Mouse (Mus musculus) C2C12 (cell line): ENCODE data around the gene Ccdc190. TPM values are rescaled to one million over a fixed set of nuclear protein-coding genes. Genes with fewer than 3 reads are reported as not detected.

Experiments used
- H3K27me3 ChIP-seq: one replicate; pipeline ENCODE4 v1.6.1; 2011; ENCODE audit not compliant: control insufficient read depth, insufficient read depth, insufficient read length
- H3K36me3 ChIP-seq: one replicate; pipeline ENCODE4 v1.6.1; 2011; ENCODE audit not compliant: control insufficient read depth, insufficient read depth
- H3K4me3 ChIP-seq: one replicate; pipeline ENCODE4 v1.5.1; 2011; ENCODE audit warnings: mild to moderate bottlenecking, control low read depth; ENCODE audit not compliant: poor library complexity, insufficient read depth, severe bottlenecking
- H3K79me2 ChIP-seq: one replicate; pipeline ENCODE4 v1.6.1; 2011; ENCODE audit not compliant: control insufficient read depth, insufficient read depth
- H3K79me3 ChIP-seq: one replicate; pipeline ENCODE4 v1.6.1; 2011; ENCODE audit warnings: low read depth, control low read depth
- H3ac ChIP-seq: one replicate; pipeline ENCODE3; 2011; ENCODE audit warnings: low read depth; ENCODE audit not compliant: control insufficient read depth, insufficient read length
- CEBPB ChIP-seq: IDR thresholded peaks from one replicate; pipeline ENCODE4 v1.6.1; 2011; ENCODE audit warnings: low read depth, mild to moderate bottlenecking, control low read depth, moderate library complexity
- CTCF ChIP-seq: IDR thresholded peaks from one replicate; pipeline ENCODE4 v1.5.1; 2011; ENCODE audit not compliant: control insufficient read depth, insufficient read depth, insufficient read length
- FOSL1 ChIP-seq: IDR thresholded peaks from one replicate; pipeline ENCODE4 v1.8.0; 2011; ENCODE audit warnings: mild to moderate bottlenecking, low read length; ENCODE audit not compliant: poor library complexity, insufficient read depth, severe bottlenecking
- MAX ChIP-seq: IDR thresholded peaks from one replicate; pipeline ENCODE4 v1.6.1; 2011; ENCODE audit warnings: mild to moderate bottlenecking, control low read depth
- MYOD1 ChIP-seq: IDR thresholded peaks from one replicate; pipeline ENCODE4 v1.6.1; 2011; ENCODE audit warnings: low read depth; ENCODE audit not compliant: control insufficient read depth, insufficient read length
- MYOG ChIP-seq: IDR thresholded peaks from one replicate; pipeline ENCODE4 v1.6.1; 2011; ENCODE audit not compliant: control insufficient read depth, insufficient read length; ENCODE audit errors: extremely low read depth
- USF1 ChIP-seq: IDR thresholded peaks from one replicate; pipeline ENCODE4 v1.6.1; 2011; ENCODE audit warnings: low read depth, mild to moderate bottlenecking, control low read depth, moderate library complexity
- polyA plus RNA-seq: library from polyadenylated mRNA; unstranded; fragments of >200 nt; fragmentation: generic; extraction: Trizol; gene quantifications from one replicate; pipeline ENCODE4 v1.2.1, GENCODE M21; 2012; ENCODE audit warnings: missing spikeins

Gene Ccdc190
- polyA plus RNA-seq, 1 experiment = not detected

DNA sequence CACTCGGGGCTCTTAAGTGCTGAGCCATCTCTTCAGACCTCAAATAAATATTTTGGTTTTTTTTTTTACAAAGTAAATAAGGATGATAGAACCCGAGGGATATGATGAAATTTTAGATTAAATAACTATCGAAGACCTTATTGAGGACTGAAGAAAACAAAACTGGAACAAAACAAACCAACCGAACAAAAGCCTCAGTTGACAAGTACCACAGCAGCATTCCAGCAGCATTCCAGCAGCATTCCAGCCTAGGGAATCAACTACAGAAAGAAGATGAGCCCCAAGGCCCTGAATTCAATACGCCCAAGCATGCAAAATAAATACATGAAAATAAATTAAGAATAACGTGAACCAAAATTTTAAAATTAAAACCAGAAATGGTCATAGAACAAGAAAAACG, 21.5 kb downstream of the Ccdc190 start:
- TF ChIP-seq MYOG (no peak), CEBPB (no peak), MYOD1 (no peak), CTCF (no peak)
- Histone ChIP-seq H3K27me3 (no peaks in the 10 kb centered on the region), H3K4me3 (no peak overlapping the region), H3ac (no peak overlapping the region), H3K79me3 (no peaks in the 10 kb centered on the region), H3K36me3 (peaks cover 29% of the 10 kb centered on the region), H3K79me2 (no peaks in the 10 kb centered on the region)

DNA sequence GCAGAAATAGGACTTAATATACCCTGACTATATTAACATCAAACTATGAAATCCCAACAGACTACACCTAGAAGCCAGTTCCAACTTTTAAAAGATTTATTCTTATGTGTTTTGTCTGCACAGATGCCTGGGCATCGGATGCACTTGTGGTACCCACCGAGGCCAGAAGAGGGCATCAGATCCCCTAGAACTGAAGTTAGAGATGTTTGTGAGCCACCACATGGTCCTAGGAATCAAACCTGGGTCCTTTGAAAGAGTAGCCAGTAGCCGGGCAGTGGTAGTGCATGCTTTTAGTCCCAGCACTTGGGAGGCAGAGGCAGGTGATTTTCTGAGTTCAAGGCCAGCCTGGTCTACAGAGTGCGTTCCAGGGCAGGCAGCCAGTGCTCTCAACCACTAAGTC, 22.2 kb downstream of the Ccdc190 start:
- peaks cover 32% of the 10 kb centered on the region for H3K36me3 ChIP-seq
- no peak overlapping the region for H3ac ChIP-seq
- H3K79me2 ChIP-seq = no peaks in the 10 kb centered on the region
- H3K79me3 ChIP-seq = no peaks in the 10 kb centered on the region
- TF ChIP-seq CTCF (no peak), MAX (no peak), CEBPB (no peak), MYOG (no peak), FOSL1 (no peak), USF1 (no peak), MYOD1 (no peak)
- H3K4me3 ChIP-seq = no peak overlapping the region
- no peaks in the 10 kb centered on the region for H3K27me3 ChIP-seq

- Histone ChIP-seq H3K79me3 (no peaks in the 10 kb centered on the region), H3K36me3 (peaks cover 34% of the 10 kb centered on the region), H3K79me2 (no peaks in the 10 kb centered on the region), H3K4me3 (no peak overlapping the region), H3K27me3 (no peaks in the 10 kb centered on the region), H3ac (no peak overlapping the region)
- TF ChIP-seq FOSL1 (no peak), USF1 (no peak), MYOG (no peak), CEBPB (no peak), MAX (no peak), CTCF (no peak), MYOD1 (no peak)
These were observed 23.1 kb downstream of the Ccdc190 start for GRCm38 (mm10) chr1:169951561-169951960.

DNA sequence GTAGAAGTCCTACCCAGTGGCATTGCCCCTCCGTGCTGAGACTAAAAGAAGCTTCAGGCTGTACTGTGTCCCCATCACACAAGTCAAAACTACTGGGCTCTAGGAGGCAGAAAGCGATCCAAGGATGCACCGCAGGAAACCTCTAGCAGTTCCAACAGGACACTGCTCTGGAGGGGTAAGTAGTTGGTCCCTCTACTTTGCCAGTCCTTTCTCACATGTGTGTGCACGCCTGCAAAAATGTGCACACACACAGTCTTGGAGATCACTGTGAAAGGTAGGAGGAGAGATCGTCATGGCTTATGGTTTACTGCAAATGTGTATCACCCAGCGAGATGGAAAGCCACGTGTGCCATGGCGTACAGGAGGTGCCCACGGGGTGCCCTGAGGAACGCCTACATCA, 24.2 kb downstream of the Ccdc190 start:
- Histone ChIP-seq H3K4me3 (no peak overlapping the region), H3K79me2 (no peaks in the 10 kb centered on the region), H3K79me3 (no peaks in the 10 kb centered on the region), H3K36me3 (peaks cover 34% of the 10 kb centered on the region), H3K27me3 (no peaks in the 10 kb centered on the region), H3ac (no peak overlapping the region)
- no peak for TF ChIP-seq MYOD1
- TF ChIP-seq MYOG = no peak
- no peak for TF ChIP-seq MAX
- TF ChIP-seq FOSL1 = no peak
- no peak for TF ChIP-seq CEBPB
- no peak for TF ChIP-seq CTCF
- TF ChIP-seq USF1 = no peak

DNA sequence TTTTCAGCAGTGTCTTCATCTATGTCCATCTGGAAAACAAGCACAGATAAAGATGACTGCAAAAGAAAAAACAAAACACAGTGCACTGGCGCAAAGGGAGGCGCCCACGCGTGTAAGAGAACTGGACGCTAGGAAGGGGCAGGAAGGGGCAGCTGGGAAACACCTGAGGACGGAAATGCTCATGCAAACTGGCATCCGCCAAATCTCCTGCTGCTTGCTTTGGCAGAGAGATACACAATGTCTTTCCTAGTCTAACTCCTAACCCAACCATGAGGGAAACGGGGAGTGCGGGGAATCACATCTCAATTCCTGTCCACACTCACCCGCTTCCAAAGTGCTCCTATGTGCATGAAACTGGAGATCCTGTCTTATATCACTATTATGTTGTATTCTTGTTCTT, 24.7 kb downstream of the Ccdc190 start:
- Histone ChIP-seq H3K79me2 (no peaks in the 10 kb centered on the region), H3K79me3 (no peaks in the 10 kb centered on the region), H3K4me3 (no peak overlapping the region), H3K27me3 (no peaks in the 10 kb centered on the region), H3K36me3 (peaks cover 34% of the 10 kb centered on the region), H3ac (no peak overlapping the region)
- TF ChIP-seq USF1 (no peak), FOSL1 (no peak), MYOG (no peak), CTCF (no peak), MYOD1 (no peak), CEBPB (no peak), MAX (no peak)
